Mouse (Mus musculus): ENCODE measurements around the gene Sergef. TPM values are rescaled to one million over a fixed set of nuclear protein-coding genes. Genes with fewer than 3 reads are reported as not detected.

Sergef gene
- polyA plus RNA-seq, 1 experiment, result 0.16 TPM

GRCm38 (mm10) chr7:46466422-46466981 lies 173.1 kb downstream of the Sergef start:
- Histone ChIP-seq H3K4me3 (replicated peaks) (no peak overlapping the region), H3K27me3 (ENCODE audit: control insufficient read depth) (no peaks in the 10 kb centered on the region), H3K36me3 (ENCODE audit: control insufficient read depth) (no peaks in the 10 kb centered on the region), H3K4me1 (ENCODE audit: control insufficient read depth) (no peaks in the 10 kb centered on the region), H3K9me3 (ENCODE audit: control insufficient read depth, low read length) (no peaks in the 10 kb centered on the region)
- TF ChIP-seq GATA1 (IDR thresholded peaks at IDR 0.05; ENCODE audit: low read length) (no peak), TAL1 (IDR thresholded peaks at IDR 0.05; ENCODE audit: low read length) (no peak)

- H3K4me1 ChIP-seq (ENCODE audit: control insufficient read depth), result no peaks in the 10 kb centered on the region
- H3K4me3 ChIP-seq (replicated peaks), result no peak overlapping the region
- TF ChIP-seq GATA1 (IDR thresholded peaks at IDR 0.05; ENCODE audit: low read length), result no peak
- TF ChIP-seq TAL1 (IDR thresholded peaks at IDR 0.05; ENCODE audit: low read length), result no peak
- H3K36me3 ChIP-seq (ENCODE audit: control insufficient read depth), result no peaks in the 10 kb centered on the region
- H3K27me3 ChIP-seq (ENCODE audit: control insufficient read depth), result no peaks in the 10 kb centered on the region
- no peaks in the 10 kb centered on the region for H3K9me3 ChIP-seq (ENCODE audit: control insufficient read depth, low read length)
Observed at GRCm38 (mm10) chr7:46463136-46463535, 176.5 kb downstream of the Sergef start.

GRCm38 (mm10) chr7:46462287-46462686 lies 177.3 kb downstream of the Sergef start:
- H3K9me3 ChIP-seq (ENCODE audit: control insufficient read depth, low read length), result no peaks in the 10 kb centered on the region
- H3K36me3 ChIP-seq (ENCODE audit: control insufficient read depth), result no peaks in the 10 kb centered on the region
- TF ChIP-seq TAL1 (IDR thresholded peaks at IDR 0.05; ENCODE audit: low read length) (no peak), GATA1 (IDR thresholded peaks at IDR 0.05; ENCODE audit: low read length) (no peak)
- no peak overlapping the region for H3K4me3 ChIP-seq (replicated peaks)
- H3K4me1 ChIP-seq (ENCODE audit: control insufficient read depth), result no peaks in the 10 kb centered on the region
- H3K27me3 ChIP-seq (ENCODE audit: control insufficient read depth), result no peaks in the 10 kb centered on the region

- Histone ChIP-seq H3K36me3 (ENCODE audit: control insufficient read depth) (no peaks in the 10 kb centered on the region), H3K27me3 (ENCODE audit: control insufficient read depth) (no peaks in the 10 kb centered on the region), H3K4me3 (replicated peaks) (no peak overlapping the region), H3K9me3 (ENCODE audit: control insufficient read depth, low read length) (no peaks in the 10 kb centered on the region), H3K4me1 (ENCODE audit: control insufficient read depth) (no peaks in the 10 kb centered on the region)
- no peak for TF ChIP-seq GATA1 (IDR thresholded peaks at IDR 0.05; ENCODE audit: low read length)
- no peak for TF ChIP-seq TAL1 (IDR thresholded peaks at IDR 0.05; ENCODE audit: low read length)
Observed at GRCm38 (mm10) chr7:46459605-46460245, 179.9 kb downstream of the Sergef start.

GRCm38 (mm10) chr7:46459200-46459599 lies 180.4 kb downstream of the Sergef start:
- TF ChIP-seq TAL1 (IDR thresholded peaks at IDR 0.05; ENCODE audit: low read length) (no peak), GATA1 (IDR thresholded peaks at IDR 0.05; ENCODE audit: low read length) (no peak)
- Histone ChIP-seq H3K27me3 (ENCODE audit: control insufficient read depth) (no peaks in the 10 kb centered on the region), H3K4me1 (ENCODE audit: control insufficient read depth) (no peaks in the 10 kb centered on the region), H3K4me3 (replicated peaks) (no peak overlapping the region), H3K9me3 (ENCODE audit: control insufficient read depth, low read length) (no peaks in the 10 kb centered on the region), H3K36me3 (ENCODE audit: control insufficient read depth) (no peaks in the 10 kb centered on the region)

- TF ChIP-seq TAL1 (IDR thresholded peaks at IDR 0.05; ENCODE audit: low read length) (no peak), GATA1 (IDR thresholded peaks at IDR 0.05; ENCODE audit: low read length) (no peak)
- no peaks in the 10 kb centered on the region for H3K36me3 ChIP-seq (ENCODE audit: control insufficient read depth)
Observed at GRCm38 (mm10) chr7:46457889-46458288, 181.7 kb downstream of the Sergef start.

GRCm38 (mm10) chr7:46453930-46454679 lies 185.5 kb downstream of the Sergef start:
- no peaks in the 10 kb centered on the region for H3K4me1 ChIP-seq (ENCODE audit: control insufficient read depth)
- no peaks in the 10 kb centered on the region for H3K27me3 ChIP-seq (ENCODE audit: control insufficient read depth)
- no peak overlapping the region for H3K4me3 ChIP-seq (replicated peaks)
- TF ChIP-seq TAL1 (IDR thresholded peaks at IDR 0.05; ENCODE audit: low read length) (no peak), GATA1 (IDR thresholded peaks at IDR 0.05; ENCODE audit: low read length) (no peak)
- no peaks in the 10 kb centered on the region for H3K36me3 ChIP-seq (ENCODE audit: control insufficient read depth)
- H3K9me3 ChIP-seq (ENCODE audit: control insufficient read depth, low read length), result no peaks in the 10 kb centered on the region

More at GRCm38 (mm10) chr7:46457889-46458288, 181.7 kb downstream of the Sergef start:
- Histone ChIP-seq H3K27me3 (ENCODE audit: control insufficient read depth) (no peaks in the 10 kb centered on the region), H3K9me3 (ENCODE audit: control insufficient read depth, low read length) (no peaks in the 10 kb centered on the region), H3K4me3 (replicated peaks) (no peak overlapping the region), H3K4me1 (ENCODE audit: control insufficient read depth) (no peaks in the 10 kb centered on the region)

GRCm38 (mm10) chr7:46448922-46449645 lies 190.5 kb downstream of the Sergef start:
- no peaks in the 10 kb centered on the region for H3K27me3 ChIP-seq (ENCODE audit: control insufficient read depth)
- no peak overlapping the region for H3K4me3 ChIP-seq (replicated peaks)
- H3K4me1 ChIP-seq (ENCODE audit: control insufficient read depth), result no peaks in the 10 kb centered on the region
- H3K9me3 ChIP-seq (ENCODE audit: control insufficient read depth, low read length), result no peaks in the 10 kb centered on the region
- H3K36me3 ChIP-seq (ENCODE audit: control insufficient read depth), result no peaks in the 10 kb centered on the region
- TF ChIP-seq TAL1 (IDR thresholded peaks at IDR 0.05; ENCODE audit: low read length), result no peak
- no peak for TF ChIP-seq GATA1 (IDR thresholded peaks at IDR 0.05; ENCODE audit: low read length)

Data from erythroblast, embryonic 14.5 days (primary cell).